Mouse (Mus musculus): ENCODE measurements around the gene Dnajc28. TPM values are rescaled to one million over a fixed set of nuclear protein-coding genes. Genes with fewer than 3 reads are reported as not detected.

Gene Dnajc28
- total RNA-seq, 4 experiments from 2014 or later = 17.2 to 20.8 (median 19.4) TPM

DNA sequence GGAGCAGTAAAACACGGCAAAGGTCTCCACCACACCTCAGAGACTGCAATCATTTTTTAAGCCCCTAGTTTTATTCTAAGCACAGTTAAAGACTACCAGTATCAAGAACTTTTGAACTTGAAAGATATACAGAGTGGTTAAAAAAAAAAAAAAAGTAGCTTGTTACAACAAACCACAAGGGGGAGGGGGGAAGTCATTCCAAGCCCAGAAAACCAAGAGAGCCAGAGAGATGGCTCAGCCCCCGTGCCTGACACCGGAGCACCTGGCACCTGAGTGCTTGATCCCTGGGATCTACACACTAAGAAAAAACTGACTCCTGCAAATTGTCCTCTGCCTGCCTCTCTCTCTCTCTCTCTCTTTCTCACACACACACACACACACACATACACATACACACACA, 25.6 kb downstream of the Dnajc28 start:
- no peak for DNase-seq (ENCODE audit: low spot score in 2 of 2)

DNA sequence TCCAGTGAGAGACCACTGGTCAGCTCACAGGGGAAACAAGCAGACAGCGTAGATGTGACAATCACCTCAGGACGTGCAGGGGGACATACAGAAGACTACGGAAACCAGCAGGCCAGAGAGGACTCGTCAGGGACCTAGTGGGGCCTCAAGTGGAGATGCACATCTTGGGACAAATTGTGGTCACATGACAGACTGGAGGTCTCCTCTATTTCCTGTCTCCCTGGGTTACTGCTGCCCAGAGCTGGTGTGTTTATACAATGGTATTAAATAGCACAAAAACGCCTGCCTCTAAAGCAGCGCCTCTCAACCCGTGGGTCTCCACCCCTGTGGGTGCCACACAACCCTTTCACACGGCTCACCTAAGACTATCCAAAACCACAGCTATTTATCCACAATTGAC, 26.7 kb downstream of the Dnajc28 start:
- no peak for DNase-seq (ENCODE audit: low spot score in 2 of 2)

- DNase-seq (ENCODE audit: low spot score in 2 of 2) = no peak
These were observed 30.1 kb downstream of the Dnajc28 start for GRCm38 (mm10) chr16:91588703-91589102.

DNA sequence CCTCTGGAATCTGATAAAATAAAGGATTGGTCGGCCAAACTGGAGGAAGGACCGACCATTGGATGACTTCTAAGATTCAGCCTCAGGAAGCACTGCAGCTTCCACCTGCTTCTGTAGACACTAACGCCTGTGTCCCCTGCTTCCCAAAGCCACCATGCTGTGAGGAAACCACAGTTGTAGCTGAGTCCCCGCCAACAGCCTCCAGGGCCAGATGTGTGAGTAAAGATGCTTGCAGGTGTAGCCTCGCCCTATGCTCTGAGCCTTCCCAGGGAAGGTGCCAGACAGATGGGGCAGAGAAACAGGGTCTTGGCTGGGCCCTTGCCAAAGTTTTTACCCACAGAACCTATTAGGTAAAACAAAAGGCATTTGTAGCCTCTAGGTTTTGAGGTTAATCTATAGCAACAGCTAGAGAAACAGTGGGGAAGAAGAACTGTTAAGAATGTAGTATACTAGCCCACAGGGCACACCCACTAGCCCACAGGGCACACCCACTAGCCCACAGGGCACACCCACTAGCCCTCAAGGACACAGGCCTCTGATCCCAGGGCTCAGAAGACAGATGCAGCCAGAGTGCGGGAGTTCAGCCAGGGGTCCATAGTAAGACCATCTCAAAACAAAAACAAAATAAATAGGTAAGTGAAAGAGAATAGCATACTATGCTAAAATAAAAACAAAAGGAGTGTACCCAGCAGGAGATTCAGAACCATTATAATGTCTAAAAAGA, 30.9 kb downstream of the Dnajc28 start:
- no peak for DNase-seq (ENCODE audit: low spot score in 2 of 2)

DNA sequence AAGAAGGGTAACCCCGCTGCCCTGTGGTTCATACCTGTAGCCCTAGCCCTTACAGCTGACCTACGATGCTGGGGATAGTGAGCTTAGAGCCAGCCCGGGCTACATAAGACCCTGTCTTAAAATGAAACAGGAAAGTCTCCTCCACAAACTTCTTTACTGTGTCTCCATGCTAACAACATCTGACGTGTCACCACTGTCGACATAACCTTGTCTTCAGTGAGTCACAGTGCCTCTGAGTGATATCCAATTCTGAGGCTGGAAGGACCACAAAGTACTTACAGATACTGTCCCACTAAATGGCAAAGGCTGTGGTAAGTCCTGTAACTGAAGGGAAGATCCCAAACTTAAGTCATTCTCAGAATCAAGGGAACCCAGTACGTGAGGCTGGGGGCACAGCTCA, 32.6 kb downstream of the Dnajc28 start:
- no peak for DNase-seq (ENCODE audit: low spot score in 2 of 2)

DNA sequence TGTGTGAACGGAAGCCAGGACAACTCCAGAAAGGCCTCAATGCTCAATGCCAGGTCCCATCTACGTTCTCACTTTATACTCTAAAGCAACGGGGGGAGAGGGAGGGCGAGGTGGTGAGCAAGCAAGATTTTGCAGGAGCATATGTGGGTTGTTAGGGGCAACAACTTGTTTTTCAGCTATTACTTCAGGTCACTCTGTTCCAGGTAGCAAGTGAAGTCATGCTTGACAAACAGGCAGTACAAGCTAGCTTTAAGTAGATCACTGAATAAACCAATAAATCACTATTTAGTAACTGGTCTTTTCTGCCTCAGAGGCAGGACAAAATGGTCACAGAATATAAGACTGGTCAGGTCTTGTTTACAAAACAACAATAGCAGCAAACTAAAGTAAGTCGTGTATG, 33.2 kb downstream of the Dnajc28 start:
- no peak for DNase-seq (ENCODE audit: low spot score in 2 of 2)

- no peak for DNase-seq (ENCODE audit: low spot score in 2 of 2)
These were observed 36.5 kb downstream of the Dnajc28 start for GRCm38 (mm10) chr16:91582307-91582706.

GRCm38 (mm10) chr16:91578980-91579720, 39.7 kb downstream of the Dnajc28 start:
- DNase-seq (ENCODE audit: low spot score in 2 of 2) = no peak

DNA sequence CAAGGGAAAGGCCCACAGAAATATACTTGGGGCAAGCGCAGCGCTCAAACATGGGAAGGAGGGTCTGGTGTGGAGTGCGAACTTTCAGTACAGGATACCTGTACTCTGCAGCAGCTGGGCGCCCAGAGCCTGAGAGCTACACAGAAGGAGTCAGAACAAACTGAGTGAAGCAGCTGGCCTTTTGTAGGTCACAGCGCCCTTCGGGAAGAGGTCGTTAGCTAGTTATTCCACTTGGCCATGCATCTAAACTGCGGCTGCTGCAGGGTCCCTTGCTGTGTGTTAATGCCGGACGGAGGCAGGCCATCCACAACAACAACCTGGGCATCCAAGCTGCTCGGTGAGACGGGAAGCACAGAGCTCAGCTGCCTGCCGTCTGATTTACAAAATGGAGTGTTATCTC, 43.7 kb downstream of the Dnajc28 start:
- no peak for DNase-seq (ENCODE audit: low spot score in 2 of 2)

DNA sequence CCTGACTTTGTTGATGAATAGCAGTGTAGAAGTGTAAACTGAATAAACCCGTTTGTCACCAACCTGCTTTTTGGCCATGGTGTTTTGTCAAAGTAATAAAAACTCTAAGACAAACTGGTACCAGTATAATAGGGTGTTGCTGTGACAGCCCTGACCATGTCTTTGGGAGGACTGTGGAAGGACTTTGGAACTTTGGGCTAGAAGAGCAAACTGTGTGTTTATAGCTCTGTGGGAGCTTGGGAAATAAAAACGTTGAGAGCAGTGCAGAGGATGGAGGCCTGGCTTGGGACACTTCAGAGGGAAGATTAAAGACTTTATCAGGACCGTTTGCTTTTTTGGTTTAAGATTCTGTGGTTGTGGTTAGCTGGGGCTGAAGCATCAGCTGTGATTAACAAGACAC, 47.7 kb downstream of the Dnajc28 start:
- DNase-seq (ENCODE audit: low spot score in 2 of 2) = no peak

- DNase-seq (ENCODE audit: low spot score in 2 of 2) = no peak
These were observed 49.9 kb downstream of the Dnajc28 start for GRCm38 (mm10) chr16:91568960-91569359.

GRCm38 (mm10) chr16:91566002-91566401, 52.8 kb downstream of the Dnajc28 start:
- DNase-seq (ENCODE audit: low spot score in 2 of 2) = no peak

DNA sequence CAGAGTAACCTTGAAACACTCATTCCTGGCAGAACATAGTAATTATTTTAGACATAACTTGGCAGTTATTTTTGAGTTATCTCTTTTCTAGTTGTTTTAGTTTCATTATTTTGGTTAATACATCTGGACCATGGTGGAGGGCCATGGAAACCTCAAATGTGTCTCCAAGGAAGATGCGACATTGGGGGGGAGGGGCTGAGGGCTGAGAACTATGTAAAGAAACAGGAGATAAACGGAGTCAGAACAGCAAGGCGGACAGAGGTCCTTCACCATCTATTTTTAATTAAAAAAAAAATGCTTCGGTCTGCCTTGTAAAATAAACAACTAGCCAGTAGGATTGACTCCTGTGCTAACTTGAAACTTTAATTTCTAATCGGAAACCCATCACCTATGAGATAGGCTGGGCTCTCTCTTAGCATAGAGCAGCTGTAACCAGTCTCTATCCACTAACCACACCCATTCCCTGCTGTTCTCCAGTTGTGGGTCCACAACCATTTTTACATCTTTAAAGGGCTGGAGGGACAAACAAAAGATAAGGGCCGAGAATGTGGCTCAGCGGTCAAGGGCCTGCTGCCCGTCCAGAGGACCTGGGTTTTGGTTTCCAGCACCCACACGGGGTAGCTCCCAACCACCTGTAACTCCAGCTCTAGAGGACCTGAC, 53.4 kb downstream of the Dnajc28 start:
- DNase-seq (ENCODE audit: low spot score in 2 of 2) = no peak

DNA sequence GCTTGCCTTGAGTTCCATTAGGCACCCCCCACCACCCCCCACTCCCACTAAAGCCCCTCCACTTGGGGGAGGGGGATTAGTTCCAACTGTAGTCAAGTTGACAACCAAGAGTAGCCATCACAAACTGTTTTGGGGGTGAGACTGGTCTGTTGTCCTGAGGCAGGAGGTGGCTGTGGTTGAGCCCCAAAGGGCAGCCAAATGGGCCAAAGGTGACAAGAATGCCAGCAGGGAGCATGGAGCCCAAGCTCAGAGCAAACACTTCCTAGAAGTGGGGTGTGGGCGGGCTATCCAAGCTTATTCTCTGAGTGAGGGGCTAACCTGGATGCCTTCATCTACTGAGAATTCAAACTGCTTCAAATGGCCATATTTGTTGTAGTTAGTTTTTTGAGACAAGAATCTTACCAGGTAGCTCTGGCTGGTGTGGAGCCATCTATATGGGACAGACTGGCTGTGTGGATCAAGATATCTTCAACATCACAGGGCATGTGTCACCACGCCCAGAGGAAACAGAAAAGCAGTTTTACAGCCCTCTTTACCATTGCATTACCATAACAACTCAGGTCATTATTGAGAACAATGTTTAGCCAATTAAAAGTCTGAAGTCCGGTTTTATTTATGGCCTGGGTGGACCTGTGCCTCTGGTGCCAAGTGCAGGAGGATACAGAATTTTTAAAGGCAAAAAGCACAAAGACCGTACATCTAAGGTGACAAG, 54.1 kb downstream of the Dnajc28 start:
- no peak for DNase-seq (ENCODE audit: low spot score in 2 of 2)

Other genes starting within 250 kb of the Dnajc28 start
- 1 to 10 TPM; 2.6 to 5.1 (median 4.2) TPM for gene Ifnar2, start 246.2 kb downstream of the Dnajc28 start, total RNA-seq (2022)
- 1 to 10 TPM in 1 of 4 experiments, not detected in 3; 1.3 TPM for gene Gm21970, start 227.3 kb downstream of the Dnajc28 start, total RNA-seq (2022)
- 1 to 10 TPM; 4.4 to 6.4 (median 5.0) TPM for gene Il10rb, start 212.9 kb downstream of the Dnajc28 start, total RNA-seq (2022)
- 10 to 100 TPM in 1 of 4 experiments, 1 to 10 TPM in 3; 8.4 to 10.3 (median 8.6) TPM for gene Ifnar1, start 133.8 kb downstream of the Dnajc28 start, total RNA-seq (2022)
- gene Ifngr2, start 72.0 kb downstream of the Dnajc28 start, total RNA-seq (2022) = 10 to 100 TPM; 44.2 to 57.1 (median 54.9) TPM
- 10 to 100 TPM; 12.0 to 14.8 (median 13.2) TPM for gene Tmem50b, start 21.2 kb downstream of the Dnajc28 start, total RNA-seq (2022)
- 10 to 100 TPM; 59.7 to 64.2 (median 61.5) TPM for gene Gart, start 27.9 kb upstream of the Dnajc28 start, total RNA-seq (2022)
- 100 to 1,000 TPM in 2 of 4 experiments, 10 to 100 TPM in 2; 86.2 to 107 (median 101) TPM for gene Son, start 28.5 kb upstream of the Dnajc28 start, total RNA-seq (2022)
- gene Donson, start 69.7 kb upstream of the Dnajc28 start, total RNA-seq (2022) = 1 to 10 TPM in 1 of 4 experiments, under 1 TPM in 3; 0.49 to 1.0 (median 0.60) TPM
- 10 to 100 TPM; 13.2 to 19.2 (median 15.8) TPM for gene Cryzl1, start 109.9 kb upstream of the Dnajc28 start, total RNA-seq (2022)
- gene Itsn1, start 110.3 kb upstream of the Dnajc28 start, total RNA-seq (2022) = 10 to 100 TPM; 64.0 to 77.0 (median 70.7) TPM

Measured in gastrocnemius, adult 8-10 months (tissue).